Mouse (Mus musculus) cerebellum, postnatal 14 days (tissue): Measurements from ENCODE around the gene Pip5k1b.

ENCODE experiments used
- DNase-seq, 2 experiments: peaks; one replicate each; pipeline ENCODE4 v3.0.0; 2021; ENCODE audit warnings: mixed read lengths in 2 of 2

Gene Pip5k1b

DNA sequence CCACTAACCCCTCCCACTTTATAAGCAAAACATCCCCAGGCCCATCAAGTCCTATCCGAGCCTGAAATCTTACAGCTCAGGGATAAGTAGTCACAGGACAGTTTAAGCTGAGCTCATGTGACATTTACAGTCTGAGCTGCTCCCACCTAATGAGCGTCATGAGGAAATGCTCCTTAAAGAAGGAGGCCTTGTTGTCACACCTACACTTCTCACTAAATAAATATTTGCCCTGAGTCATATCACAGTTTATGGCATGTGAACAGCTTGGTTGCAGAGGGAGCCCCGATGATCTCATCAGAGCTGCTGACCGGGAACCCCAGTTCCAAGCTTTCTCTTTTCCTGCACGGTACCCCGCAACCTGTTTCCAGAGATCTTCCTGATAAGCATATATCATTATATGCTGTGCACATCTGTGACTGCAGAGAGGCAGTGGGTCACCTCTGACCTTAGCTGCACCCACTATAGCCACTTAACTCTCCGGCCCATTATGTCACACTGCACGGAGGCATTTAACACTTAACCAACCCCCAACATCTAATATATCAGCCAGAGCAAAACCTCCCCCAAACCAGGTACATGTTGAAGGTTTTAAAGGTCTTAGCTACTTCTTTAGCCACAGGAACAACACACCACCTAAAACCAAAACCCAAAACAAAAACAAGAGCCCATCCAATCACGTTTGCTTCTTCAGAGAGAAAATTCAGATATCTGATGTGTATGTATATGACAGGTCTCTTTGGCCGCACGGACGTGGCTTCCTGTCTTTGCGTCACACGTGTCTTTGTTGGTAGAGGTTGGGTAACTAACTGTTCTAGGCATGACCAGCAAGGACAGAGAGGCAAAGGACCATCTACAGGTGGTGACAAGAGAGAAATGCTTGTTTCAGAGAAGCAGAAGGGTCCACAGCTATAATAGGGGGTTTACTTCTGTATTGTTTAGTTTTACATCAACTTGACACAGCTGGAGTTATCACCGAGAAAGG is 40.7 kb downstream of the Pip5k1b start:
- DNase-seq = no peak

DNA sequence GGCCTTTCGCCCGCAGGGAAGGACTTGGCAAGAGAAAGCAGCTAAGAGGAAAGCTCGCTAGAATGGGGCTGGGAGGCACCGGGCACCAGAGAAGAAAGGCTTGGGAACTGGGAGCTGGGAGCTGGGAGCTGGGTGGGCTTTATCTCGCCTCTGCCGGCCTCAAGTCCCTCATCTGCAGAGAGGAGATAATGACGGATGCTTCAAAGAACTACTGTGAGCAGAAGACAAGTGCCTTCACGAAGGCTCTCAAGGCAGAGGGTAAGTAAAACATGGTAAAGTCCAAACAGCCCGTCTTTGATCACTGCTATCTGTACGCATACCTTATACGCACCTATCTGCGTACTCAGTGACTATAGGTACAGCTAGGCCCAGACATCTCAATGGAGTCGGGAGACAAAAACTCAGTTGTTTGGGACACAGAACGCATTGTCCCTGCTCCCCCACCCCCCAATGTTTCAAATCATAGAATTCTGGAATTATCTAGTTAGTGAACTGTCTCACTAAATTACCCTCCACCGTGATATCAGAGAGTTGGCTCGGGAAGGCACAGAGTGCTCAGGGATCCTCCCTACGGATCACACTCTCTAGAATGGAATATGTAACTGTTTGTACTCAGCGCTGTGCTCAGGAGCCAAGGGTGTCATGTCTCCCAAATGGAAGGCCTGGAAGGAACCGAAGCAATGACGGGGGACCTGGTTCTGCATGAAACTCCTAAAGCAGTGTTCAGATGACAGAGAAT is 42.4 kb downstream of the Pip5k1b start:
- DNase-seq = no peak

DNA sequence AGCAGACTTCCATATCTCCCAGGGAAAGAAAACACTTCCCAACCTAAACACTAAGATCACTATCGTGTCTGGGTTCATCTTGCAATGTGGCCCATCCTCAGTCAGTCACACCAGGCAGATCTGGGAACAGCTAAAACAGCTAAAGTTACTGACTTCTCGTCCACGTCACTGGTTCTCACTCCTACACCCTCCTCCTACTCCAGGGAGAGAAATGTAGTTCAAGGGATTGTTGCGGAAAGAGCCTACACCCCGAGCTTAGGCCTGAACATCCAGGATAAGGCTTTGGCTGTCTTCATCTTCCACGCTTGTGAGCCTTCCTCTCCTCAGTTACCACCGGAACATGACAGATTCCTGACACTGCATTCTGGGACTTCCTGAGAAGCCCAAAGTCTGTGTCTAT is 43.7 kb downstream of the Pip5k1b start:
- no peak for DNase-seq

DNA sequence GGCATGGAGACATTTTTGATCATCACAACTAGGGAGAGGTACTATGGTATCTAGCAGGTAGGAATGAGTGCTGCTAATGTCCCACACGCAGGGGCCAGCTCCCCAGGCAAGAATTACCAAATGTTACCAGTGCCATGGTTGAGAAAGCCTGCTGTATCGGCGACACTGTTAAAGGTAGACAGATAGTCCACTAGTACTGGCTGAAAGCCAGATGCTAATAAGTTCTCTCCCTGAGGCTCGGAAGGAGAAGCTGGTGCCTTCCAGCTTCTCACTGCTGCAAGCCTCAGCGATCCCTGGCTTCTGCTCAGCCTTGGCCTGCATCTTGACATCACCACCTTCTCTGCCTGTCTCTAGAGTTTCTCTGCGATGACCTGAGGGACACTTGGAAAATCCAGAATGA is 46.3 kb downstream of the Pip5k1b start:
- DNase-seq = no peak

DNA sequence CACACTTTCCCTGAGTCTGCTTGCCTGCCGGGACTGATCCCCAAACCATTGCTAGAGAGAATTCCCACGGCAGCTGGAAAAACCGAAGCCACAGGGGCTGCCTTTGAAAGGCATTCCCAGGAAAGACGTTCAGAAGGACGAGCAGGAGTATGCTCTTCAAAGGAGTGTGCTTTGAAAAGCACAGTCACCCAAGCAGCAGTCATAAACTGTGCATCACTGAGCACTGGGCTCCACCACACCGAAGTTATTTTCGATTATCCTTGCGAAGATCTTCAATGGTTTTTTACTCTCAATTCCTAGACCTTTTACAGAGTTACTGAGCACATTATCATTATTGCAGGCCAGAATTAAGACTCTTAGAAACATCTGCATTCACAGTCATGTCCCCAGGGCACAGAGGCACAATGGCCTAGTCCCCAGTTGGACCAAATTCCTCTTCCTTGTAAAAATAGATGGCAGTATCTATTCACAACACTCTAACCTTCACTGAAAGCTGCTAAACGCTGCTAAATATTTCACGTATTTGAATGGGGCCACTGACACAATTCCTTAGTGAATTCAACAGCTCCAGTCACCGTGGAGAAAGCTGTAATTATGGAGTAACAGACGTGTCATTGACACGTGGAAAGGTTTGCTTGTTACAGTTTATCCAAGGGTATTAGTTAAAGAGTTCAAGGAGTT is 47.4 kb downstream of the Pip5k1b start:
- DNase-seq = no peak

DNA sequence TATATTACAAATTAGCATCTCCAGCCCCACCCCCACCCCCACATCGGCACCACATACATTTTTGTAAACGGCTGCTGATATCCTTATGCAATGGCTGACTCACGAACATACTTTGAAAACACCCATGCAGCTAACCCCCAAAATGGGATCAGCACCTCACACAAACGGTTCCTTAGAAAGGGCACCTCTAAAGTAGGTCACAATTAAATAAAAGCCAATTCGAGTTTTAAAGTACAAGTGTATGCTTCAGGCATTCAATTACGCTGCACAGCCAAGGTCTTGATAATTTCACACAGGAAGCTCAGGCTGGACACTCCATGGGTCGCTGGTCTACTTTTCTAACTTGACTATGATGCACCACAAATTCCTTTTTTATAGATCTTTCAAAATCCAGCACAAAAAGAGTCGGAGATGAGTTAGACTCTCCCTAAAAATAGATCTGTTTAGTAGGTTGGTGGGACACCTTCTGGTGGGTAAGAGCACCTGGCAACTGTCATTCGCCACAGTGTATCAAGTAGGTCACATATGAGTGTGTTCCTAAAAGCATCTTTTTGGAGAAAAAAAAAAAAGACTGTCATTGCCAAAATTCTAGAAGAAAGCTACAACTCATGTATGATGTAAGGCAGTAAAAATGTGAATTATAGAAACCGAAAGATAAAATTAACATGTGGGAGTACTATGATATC is 52.8 kb downstream of the Pip5k1b start:
- DNase-seq = peak in 1 of 2 experiments; percentile 33

DNA sequence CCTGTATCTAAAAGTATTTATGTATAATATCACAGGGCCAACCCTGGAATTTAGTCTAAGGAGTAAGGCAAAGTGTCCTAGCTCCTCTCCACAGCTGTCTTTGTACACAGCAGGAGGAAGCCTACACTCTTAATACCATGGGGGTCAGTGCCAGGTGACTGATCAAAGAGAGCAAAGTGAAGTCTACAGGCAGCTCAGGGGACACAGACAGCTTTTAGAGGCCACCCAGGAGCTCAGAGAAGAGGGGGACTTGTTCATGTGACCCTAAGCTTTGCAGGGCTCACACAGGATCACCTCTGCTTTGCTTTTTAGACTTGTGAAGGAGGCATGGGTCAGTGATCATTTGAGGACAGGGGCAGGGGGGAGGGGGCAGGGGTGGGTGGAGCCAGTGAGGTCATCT is 54.1 kb downstream of the Pip5k1b start:
- no peak for DNase-seq

DNA sequence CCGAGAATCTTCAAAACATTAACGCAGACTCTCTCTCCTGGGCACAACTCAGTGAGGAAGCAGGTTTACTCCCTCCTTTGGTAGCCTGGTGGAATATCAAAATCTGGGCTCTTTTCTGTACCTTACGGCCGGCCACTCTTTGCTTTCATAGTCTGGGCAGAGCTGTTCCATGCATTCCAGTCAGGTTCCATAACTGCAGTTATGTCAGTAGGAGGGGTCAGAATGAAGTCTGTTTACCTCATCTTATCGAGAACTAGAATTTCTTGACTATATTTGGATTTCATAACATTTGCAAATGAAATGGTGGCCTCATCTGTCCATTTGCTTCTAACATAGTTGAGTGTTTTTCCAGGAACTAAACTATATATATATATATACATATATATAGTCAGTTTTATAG is 55.2 kb downstream of the Pip5k1b start:
- DNase-seq = no peak

DNA sequence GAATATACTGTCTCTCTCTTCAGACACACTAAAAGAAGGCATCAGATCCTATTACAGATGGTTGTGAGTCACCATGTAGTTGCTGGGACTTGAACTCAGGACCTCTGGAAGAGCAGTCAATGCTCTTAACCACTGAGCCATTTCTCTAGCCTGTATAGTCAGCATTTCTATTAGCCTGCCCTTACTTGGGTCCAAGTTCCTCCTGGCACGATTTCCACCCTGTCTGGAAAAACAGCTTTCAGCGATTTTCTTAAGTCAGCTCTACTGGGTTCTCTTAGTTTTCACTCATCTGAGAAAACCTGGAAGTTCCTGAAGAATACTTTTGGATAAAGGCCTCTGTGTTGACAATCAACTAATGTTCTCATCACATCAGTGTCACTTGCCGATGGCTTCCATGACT is 56.4 kb downstream of the Pip5k1b start:
- DNase-seq = no peak

DNA sequence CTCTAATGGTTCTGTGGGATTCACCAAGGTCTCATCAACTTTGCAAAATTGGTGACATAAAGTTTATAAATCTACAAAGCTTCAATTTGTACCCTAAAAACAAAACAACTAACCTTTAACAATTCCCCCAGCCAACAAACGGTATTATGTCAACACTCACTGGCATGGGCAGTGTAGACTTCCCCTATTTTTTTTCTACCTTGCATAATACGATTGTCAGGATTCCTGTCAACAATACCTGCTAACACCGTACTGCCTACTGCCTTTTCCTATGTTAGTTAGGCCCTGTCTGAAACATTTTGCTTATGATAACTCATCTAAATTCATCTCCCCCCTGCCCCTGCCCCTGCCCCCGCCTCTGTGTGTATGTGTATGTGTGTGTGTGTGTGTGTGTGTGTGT is 61.8 kb downstream of the Pip5k1b start:
- DNase-seq = no peak

DNA sequence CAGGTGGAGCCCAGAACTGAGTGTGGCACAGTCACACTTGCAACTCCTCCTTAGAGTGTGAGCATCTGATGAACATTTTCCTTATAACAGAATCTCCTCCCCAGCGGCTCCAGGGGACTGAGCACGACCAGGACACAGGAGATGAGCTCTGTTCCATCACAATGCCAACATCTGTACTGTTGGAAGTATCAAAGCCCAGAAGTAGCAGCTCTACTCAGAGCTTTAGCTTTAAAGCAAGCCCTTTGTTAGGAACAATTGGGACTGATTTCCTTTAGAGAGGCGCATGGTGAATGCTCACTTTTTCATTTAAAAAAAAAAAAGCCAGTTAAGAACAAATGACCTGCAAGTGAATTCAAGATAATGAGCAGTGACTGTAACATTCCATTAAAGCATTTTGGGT is 63.8 kb downstream of the Pip5k1b start:
- no peak for DNase-seq

DNA sequence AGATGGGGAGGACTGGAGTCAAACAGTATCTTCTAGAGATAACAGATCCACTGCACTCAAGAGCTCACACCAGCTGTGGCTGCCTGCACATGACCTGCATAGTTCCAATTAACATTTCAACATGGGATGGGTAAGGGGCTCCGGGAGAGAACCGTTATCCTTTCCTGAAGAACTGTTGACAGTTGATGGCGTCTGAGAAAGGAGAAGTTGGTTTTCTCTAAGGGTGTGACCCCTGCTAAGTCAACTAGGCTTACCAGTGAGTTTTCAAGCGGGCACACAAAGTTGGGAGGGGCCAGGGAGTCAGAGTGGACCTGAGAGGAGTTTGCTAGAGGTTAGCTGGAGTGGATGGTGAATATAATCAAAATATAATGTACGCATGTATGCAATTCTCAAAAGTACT is 65.4 kb downstream of the Pip5k1b start:
- no peak for DNase-seq

DNA sequence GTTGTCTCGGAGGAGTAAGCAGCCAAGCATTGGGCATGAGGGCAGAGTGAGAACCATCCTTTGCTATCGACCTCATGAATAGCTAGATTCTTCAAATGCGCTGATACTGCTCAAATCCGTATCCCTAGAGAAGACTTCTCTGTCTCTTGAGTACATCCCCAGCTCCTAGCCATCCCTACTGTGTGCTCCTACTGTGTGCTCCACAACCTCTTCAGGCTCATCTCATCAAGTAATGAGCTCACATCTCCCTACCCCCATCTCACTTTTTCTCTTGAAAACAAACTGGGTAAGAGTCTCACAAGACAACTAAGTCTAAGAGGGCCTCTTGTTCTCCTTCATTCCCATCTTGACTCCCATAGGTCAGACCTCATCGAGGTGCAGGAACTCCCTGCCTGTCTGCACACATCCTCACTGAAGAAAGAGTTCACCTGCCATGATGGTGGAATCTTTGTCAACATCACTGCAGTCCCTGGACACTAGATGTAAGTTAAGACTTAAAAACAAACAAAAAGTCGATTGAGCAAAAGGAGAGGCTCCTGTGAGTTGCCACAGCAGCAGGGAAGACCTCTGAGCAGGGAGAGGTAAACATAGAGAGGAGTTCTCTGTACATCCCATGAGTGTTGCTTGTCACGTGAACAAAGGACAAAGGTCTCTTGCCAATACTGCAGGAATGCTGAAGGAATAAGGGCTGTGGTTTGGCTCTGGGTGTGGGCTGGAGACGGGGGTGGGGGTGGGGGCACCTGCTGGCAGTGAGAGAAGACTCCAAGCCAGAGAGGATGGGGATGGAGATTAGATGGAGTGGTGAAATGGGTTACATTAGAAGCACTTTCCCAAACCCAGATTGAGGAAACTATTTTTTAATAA is 69.0 kb downstream of the Pip5k1b start:
- DNase-seq = no peak

DNA sequence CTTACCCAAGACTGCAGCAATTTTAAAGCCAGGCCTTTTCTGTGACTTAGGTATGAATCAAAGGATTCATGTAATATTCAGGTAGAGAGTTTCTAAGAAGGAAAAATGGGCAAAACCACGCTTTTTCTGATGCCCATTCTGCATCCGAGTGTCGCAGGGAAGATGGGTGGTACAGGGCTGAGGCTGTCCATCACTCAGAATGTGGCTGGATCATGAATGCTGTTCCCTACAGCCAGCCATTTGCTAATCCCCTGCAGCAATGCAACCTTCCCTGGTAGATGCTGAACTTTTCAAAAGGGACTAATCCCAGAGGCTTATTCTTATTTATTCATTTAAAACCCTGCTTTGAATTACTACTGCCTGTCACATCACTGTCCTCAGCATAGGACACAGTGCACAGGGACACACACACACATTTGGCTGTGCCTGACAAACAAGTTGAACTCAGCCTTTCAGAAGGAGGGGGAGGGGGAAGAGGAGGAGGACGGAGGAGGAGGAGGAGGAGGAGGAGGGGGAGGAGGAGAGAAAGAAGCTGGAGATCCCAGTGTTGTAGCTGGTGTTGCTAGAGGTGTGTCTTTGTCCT is 71.0 kb downstream of the Pip5k1b start:
- no peak for DNase-seq

DNA sequence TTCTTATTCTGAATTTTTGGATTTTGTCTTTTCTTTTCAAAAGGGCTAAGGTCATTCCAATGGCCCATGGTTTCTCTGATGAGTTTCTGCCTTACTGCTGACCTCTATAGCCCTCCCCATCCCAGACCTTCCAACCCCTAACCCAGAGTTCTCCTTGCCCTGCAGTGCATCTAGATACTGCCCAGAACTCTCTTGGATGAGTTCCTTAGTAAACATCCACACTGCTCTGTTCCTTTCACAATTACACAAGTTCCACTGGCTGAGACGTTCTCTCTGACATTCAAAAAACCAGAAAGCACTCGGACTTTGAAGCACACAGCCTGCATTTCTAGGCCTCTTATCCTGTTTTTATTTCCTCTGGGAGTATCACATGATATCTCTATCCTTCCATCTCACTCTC is 74.8 kb downstream of the Pip5k1b start:
- DNase-seq = no peak

DNA sequence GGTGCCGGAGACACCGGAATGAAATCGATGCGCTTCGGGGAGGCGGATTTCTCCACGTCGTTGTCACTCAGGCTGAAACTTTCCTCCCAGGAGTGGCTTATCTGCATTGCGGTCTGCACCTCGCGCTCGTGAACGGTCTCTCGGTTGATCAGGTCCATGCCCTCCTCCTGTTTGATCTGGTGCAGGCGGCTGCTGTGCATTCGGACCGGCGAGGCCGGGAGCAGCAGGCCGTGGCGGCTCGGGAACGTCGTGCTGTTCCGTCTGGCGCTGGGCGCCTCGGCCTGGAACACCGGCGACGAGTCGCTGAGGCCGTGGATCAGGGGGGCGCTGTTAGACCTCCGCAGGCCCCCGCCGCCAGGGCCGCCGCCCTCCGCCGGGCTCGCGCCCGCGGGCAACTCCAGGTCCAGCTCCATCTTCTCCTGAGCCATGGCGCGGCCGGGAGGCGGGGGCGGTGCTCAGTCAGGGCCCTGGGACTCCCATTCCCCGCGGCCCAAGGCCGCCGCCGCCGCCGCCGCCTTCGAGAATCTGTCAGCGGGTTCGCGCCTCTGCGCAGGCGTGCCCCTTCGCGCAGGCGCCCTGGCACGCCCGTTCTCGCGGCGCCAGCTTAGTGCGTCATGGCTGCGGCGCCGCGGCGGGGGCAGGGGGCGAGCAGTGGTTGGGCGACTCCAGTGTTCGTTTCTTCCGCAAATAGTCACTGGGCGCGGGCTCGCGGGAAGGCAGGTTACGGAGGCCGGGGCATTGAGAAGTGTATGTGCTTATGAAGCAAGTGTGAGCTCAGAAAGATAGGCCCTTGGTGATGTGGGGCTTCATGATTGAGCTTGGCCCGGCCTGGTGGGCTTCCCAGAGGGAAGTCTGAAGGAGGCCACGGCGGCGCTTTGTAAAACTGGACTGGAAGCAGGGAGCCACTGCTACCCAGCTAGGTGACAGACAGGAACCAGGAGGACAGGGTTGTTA is 78.5 kb downstream of the Pip5k1b start, which contains the start of gene Fam122a:
Gene Fam122a, minus strand, starts transcription at position 428 of the 954 bp plus-strand sequence.
- DNase-seq = peak; percentile 95 to 97

DNA sequence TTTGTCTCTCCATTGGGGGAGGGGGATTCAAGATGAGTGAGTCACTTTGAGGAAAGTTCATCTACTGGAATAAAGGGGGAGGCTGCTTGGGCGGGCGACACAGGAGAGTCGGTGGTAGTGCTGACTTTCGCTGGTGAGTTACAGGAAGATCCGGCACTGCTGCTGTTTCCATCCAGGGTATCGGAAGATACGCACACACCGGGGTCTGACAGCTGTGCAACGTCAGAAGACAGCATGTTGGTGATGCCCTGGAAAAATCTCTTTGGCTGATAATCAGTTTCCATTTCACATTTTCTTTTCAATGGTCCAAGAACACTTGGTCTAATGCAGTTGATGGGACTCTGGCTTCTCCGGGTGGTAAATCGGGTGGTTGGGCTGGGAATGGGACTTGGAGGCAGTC is 79.2 kb downstream of the Pip5k1b start:
- DNase-seq = peak in 1 of 2 experiments; percentile 27

DNA sequence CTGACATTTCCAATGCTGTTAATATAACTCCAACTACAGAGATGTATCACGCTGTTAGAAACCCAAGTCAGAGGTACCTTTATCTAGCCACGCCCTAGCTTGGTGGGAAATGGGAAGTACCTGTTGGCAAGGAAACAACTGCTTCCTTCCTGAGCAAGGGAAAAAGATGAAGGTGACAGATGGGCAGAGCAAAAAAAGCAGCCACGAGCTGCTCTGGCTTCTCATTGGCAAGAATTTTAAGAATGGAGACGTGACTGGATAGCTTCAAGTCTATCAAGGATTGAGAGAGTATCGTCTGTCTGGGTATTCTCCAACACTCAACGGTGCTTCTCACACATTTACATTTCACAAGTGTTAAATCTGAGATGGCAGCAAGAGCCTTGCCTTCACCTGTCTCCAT is 80.4 kb downstream of the Pip5k1b start:
- peak in 1 of 2 experiments; percentile 52 for DNase-seq

DNA sequence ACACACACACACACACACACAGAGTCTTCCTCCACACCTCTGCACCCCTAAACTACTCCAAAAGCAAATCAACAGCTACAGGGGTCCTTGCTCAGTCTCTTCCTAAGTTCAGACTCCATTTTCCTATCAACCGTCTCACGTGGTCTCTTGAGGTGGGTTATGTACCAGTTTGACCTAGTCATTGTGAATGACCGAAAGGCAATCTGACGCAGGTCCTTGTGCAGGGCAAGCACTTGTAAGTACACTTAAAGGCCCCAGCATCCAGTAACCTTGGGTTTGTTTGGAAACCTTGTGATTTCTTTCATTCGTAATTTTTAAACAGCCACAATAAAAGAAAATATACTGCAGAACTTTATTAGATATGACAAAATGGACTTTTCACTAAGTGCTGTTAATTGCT is 83.2 kb downstream of the Pip5k1b start:
- no peak for DNase-seq

DNA sequence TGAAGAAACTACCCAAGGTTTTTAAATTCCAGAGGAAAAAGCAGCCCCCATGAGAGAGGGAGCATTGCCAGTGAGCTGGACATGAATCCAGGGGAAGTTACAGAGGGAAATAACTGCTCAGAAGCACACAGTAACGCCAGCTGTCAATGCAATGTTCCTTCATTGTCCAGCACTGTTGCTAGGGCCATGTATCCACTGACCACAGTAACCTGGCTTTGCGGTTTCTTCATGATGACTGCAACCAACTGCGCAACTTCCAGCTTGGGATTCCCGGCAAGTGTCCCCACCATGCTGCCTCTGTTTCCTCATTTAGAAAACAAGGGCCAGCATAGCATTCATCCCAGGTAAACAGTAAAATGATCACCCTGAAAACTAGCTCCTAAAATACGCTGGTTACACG is 84.1 kb downstream of the Pip5k1b start:
- no peak for DNase-seq
